Mouse (Mus musculus): ENCODE results near the gene Kif1bp.

Gene Kif1bp

DNA sequence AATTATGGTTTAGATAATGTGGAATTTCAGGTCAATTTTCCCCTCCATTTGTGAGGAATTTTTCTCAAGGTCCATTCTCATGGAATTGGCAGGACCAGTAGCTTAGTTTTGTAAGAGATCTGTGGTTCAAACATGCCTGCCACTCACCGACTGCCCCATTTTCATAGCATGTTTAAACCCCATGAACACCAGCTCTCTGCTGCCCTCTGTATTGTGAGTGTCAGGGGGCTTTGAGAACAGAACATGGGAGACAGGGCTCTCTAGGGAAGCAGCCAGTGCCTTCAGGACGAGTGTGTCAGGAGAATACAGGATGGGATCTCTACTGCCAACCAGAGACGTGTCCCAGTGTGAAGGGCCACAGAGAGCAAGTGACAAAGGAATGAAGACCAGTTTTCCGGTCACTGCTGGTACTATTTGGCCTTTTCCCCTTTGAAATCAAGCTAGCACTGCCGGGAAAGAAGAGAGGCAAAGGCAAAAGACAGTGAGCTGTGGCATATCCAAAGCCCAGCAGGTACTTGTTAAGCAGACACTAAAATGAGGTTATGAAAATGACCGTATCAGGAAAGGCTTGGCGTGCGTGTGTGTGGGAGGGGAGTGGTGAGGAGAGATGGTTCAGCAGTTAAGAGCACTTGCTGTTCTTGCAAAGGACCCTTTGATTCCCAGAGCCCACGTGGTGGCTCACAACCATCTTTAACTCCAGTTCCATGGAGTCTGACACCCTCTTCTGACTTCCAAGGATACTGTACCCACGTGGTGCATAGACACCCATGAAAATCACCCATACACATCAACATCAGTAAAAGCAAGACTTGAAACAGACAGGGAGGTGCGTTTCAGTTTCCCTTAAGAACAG lies 22.3 kb downstream of the Kif1bp start:
- DNase-seq, result no peak

DNA sequence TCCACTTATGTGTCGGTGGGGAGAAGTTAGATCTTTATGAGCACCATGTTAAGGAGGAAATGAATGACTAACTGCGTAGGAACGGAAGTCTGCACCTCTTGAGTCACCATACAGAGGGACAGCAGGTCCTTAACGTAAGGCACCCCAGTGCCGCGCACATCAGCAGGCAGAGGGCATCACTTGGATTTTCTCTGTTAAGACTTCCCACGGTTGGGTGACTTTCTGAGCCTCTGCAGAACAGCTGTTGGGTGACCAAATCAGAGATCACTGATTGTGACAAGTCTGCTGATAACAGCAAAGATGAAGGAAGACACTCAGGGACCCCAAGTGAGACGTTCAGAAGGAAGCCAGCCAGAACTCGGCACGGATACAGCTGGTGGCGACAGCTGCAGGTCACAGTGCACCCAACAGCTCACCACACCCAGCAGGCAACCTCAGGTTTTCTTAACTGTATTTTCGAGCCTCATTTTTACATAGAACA lies 24.6 kb downstream of the Kif1bp start:
- DNase-seq, result no peak

DNA sequence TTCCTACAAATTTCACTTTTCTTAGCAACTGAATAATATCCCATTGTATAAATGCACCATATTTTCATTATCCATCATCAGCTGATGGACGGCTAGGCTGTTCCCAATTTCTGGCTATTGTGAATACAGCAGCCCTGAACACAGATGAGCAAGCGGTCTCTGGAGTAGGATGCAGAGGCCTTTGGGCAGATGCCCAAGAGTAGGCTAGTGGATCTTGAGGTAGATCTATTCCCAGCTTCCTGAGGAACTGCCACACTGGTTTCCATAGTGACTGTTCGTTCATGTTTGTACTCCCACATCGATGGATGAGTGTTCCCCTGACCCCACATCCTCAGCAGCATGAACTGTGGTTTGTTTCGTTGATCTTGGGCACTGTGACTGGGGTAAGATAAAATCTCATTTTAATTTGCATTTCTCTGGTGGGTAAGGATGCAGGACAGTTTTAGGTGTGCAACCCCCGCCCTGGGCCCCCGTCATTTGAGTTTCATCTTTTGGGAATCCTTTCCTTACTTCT lies 27.4 kb downstream of the Kif1bp start:
- no peak for DNase-seq

- DNase-seq, result peak; percentile 34
These were observed 28.6 kb downstream of the Kif1bp start for GRCm38 (mm10) chr10:62549523-62550166.

DNA sequence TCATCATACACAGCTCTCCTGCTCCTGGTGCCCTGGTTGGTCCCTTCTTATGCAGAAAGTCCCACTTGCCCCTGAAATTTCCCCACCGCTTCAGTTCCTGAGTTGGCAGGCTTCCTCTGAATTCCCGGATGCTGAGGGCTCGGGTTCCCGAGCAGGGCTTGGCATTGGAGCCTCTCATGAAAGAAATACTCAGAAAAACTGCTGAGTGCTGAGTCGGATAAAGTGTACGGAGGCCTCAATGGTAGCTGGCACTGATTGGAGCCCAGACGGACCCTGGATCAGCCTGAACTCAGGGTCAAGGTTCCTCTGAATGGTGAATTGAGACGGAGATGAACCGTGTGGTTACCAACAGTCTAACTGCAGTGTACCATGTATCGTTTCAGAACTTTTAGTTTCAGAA lies 31.8 kb downstream of the Kif1bp start:
- DNase-seq, result no peak

DNA sequence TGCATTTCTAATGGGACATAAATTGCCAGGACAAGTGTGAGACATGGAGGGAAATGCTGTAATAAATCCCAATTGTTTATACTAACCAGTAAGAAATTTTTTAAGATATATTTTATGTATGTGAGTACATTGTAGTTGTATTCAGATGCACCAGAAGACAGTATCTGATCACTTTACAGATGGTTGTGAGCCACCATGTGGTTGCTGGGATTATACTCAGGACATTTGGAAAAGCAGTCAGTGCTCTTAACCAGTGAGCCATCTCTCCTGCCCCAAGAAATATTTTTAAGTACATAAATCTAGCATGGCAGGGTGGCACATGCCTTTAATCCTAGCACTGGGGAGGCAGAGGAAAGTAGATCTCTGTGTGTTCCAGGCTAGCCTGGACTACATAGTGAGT lies 32.5 kb downstream of the Kif1bp start:
- DNase-seq, result no peak

DNA sequence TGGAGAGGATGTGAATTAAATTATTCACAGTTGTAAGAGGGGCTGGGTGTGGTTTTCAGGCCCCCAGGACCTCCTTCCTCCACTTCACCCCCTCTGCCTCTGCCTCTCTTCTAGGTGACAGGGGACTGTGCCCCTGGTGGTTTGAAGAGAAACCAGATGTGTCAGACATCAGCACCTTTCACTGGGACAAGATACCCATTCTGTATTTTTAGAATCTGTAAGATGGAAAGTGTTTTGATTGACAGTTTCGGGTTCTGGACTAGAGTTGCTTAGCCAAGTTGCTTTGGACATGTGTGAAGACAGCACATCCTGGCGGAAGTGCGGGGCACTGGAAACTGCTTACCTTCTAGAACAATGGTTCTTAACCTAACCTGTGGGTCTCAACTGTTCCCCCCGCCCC lies 33.9 kb downstream of the Kif1bp start:
- DNase-seq, result no peak

DNA sequence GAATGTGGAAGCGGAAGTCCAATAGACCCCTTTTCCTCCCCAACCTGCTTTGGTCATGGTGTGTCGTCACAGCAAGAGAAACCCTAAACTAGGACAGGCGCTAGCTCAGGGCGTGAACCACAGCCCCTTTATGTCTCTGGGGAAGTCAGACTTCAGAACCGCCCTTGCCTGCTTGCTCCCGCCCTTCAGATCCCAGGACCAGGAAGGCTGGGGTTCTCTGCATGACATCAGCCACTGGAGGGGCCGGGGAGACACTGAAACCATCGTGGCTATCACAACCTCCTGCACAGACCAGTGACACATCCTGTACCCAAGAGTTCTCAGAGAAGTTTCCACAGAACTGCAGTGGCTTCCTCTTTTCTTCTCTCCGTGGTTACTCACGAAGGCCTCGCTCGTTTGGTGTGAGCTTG lies 34.9 kb downstream of the Kif1bp start:
- DNase-seq, result no peak

GRCm38 (mm10) chr10:62542928-62543327 lies 35.3 kb downstream of the Kif1bp start:
- no peak for DNase-seq

DNA sequence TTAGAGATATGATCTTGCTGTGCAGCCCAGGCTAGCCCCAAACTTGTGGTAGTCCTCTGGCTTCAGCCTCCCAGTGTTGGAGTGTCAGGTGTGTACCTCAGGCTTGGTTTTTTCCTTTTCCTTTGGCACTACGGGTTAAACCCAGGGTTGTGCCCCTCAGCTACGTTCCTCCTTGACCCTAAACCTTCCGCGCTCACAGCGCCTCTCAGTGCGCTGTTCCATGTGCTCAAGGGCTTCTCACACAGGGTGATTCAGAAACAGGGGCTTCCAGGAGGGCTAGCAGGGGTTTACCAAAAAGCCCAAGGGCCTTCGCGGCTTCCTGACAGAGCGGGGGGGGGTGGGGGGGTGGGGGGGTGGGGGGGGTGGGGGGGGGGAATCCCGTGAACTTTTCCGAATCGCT lies 35.8 kb downstream of the Kif1bp start:
- no peak for DNase-seq

DNA sequence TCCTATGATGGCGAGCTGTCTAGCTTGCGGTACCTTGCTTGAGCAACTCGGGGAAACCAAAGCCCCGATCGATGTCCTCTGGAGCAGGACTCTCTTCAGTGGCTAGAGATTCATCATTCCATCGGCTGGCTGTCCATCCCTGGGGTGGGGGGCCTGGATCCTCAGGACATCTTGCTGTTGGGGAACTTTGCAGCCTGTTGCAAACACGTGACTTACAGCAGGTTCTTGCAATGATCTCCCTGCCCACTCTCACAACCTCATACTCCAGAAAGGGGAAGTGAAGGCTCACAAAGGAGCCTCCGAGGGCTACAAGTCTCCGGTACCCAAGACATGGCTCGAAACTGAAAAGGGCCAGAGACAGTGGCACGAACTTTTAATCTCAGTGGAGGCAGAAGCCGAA lies 36.8 kb downstream of the Kif1bp start:
- no peak for DNase-seq

- no peak for DNase-seq
These were observed 37.5 kb downstream of the Kif1bp start for GRCm38 (mm10) chr10:62540800-62541199.

- DNase-seq, result no peak
These were observed 43.7 kb downstream of the Kif1bp start for GRCm38 (mm10) chr10:62534509-62534908.

DNA sequence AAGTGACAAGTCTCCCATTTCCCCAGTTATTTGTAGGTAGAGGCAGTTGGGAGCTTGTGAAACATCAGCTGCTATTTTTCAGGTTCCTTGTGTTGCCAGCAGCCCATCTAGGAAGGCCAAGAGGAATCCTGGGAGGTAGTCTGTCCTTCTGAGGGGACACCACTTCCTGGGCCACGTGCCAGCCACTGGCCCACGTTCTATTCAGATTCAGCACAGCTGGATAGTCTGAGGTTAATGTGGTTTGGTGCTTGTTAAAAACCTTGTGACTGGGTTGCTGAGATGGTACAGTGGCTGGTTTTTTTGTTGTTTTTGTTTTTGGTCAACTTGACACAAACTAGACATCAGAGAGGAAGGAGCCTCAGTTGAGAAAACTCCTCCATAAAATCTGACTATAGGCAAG lies 45.4 kb downstream of the Kif1bp start:
- no peak for DNase-seq

- no peak for DNase-seq
These were observed 48.1 kb downstream of the Kif1bp start for GRCm38 (mm10) chr10:62530183-62530582.

- DNase-seq, result no peak
These were observed 50.9 kb downstream of the Kif1bp start, which contains the start of gene Srgn for GRCm38 (mm10) chr10:62527351-62527750. Gene Srgn (minus strand): TSS chr10:62527451.

- no peak for DNase-seq
These were observed 55.8 kb downstream of the Kif1bp start for GRCm38 (mm10) chr10:62522346-62522950.

- DNase-seq, result no peak
These were observed 56.5 kb downstream of the Kif1bp start for GRCm38 (mm10) chr10:62521763-62522162.

DNA sequence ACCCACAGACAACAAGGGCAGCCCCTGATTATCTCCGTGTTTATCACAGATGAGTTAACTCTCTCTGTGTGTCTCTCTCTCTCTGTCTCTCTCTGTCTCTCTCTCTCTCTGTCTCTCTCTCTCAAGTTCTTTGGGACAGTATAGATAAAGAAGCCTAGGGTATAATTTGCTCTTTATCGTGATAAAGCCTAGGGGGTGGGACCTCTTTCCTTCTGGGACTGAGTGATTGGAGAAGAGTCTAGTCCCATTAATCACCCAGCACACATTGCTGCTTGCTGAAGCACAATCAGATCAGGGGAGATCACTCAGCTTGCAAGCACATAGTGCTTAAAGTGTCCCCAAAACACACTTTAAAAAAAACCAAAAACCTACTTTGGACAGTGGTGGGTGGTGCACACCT lies 57.3 kb downstream of the Kif1bp start:
- no peak for DNase-seq

DNA sequence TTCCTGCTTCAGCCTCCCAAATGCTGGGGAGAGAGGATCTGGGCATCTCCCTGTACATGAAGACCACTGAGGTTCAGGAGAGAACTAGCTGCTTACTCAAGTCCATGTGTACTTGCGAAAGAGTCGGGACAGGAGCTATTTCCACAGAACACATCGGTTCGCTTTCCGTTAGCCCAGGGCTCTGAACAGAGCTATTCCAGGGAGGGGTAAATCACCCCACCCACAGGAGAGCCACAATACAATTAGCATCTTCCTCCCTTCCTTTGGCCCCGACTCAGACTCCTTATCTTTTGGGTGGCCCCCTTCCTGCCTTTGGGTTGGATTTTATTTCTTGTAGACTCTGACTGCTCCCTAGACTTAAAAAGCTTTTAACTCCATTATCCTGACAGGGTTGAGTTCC lies 60.7 kb downstream of the Kif1bp start:
- DNase-seq, result no peak

GRCm38 (mm10) chr10:62512855-62513254 lies 65.4 kb downstream of the Kif1bp start:
- no peak for DNase-seq

DNA sequence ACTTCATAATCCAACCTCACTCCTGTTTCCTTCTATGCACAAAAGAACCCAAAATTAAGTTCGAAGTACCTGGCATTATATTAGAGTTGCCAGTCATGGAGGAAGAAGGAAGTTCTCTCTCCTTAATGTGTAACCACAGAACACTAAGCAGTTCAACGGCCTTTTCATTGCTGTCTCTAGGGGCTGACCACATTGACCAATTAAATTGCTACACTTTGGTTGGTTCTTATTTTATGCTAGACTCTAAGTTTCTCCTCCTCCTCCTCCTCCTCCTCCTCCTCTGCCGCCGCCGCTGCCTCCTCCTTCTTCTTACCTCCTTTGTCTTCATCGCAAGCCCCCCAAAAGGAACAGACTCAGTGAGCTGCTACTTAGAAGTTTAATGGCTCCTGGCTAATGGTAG lies 66.7 kb downstream of the Kif1bp start:
- DNase-seq, result no peak

GRCm38 (mm10) chr10:62509032-62509656 lies 69.1 kb downstream of the Kif1bp start:
- DNase-seq, result no peak
